Mouse (Mus musculus): ENCODE measurements around the gene Tgfbr1. TPM values are rescaled to one million over a fixed set of nuclear protein-coding genes. Genes with fewer than 3 reads are reported as not detected.

Gene Tgfbr1
- polyA plus RNA-seq, 1 experiment from 2014 or later: 20.3 TPM

- Histone ChIP-seq H3K9ac (ENCODE audit: low read length) (no peak overlapping the region), H3K9me3 (replicated peaks; ENCODE audit: control insufficient read depth, low read length) (no peaks in the 10 kb centered on the region), H3K27ac (ENCODE audit: low read length) (no peak overlapping the region), H3K4me2 (ENCODE audit: low read depth, low read length) (no peak overlapping the region), H3K4me3 (ENCODE audit: low read length) (no peak overlapping the region), H3K4me1 (ENCODE audit: control insufficient read depth, insufficient read depth, low read length) (peaks cover 8% of the 10 kb centered on the region), H3K36me3 (ENCODE audit: control insufficient read depth, insufficient read depth) (peaks cover 21% of the 10 kb centered on the region), H3K27me3 (ENCODE audit: control insufficient read depth, insufficient read depth, low read length) (no peaks in the 10 kb centered on the region)
- ATAC-seq (replicated peaks; ENCODE audit: extremely low read depth, insufficient read depth, low FRiP score): no peak
Measured at GRCm38 (mm10) chr4:47399824-47400223, 46.8 kb downstream of the Tgfbr1 start.

DNA sequence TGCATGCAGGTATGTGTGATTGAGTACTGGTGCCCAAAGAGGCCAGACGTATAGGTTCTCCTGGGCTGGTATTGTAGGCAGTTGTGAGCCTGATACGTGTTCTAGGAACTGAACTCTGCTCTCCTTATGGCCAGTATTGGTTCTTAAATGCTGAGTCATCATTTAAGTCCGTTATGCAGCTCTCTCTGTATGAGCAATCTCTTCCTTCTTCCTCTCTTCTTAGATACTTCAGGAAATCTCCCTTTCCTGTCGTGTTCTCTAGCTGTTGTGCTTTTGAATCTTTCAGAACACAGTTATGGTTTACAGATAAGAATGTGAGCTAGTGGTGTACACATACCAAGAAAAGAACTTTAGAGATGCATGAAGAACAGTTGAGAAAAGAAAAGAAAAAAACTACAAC lies 47.3 kb downstream of the Tgfbr1 start:
- ATAC-seq (replicated peaks; ENCODE audit: extremely low read depth, insufficient read depth, low FRiP score): no peak
- H3K9me3 ChIP-seq (replicated peaks; ENCODE audit: control insufficient read depth, low read length): no peaks in the 10 kb centered on the region
- no peak overlapping the region for H3K4me2 ChIP-seq (ENCODE audit: low read depth, low read length)

GRCm38 (mm10) chr4:47402200-47402599 lies 49.2 kb downstream of the Tgfbr1 start:
- Histone ChIP-seq H3K9me3 (replicated peaks; ENCODE audit: control insufficient read depth, low read length) (no peaks in the 10 kb centered on the region), H3K27me3 (ENCODE audit: control insufficient read depth, insufficient read depth, low read length) (no peaks in the 10 kb centered on the region), H3K4me1 (ENCODE audit: control insufficient read depth, insufficient read depth, low read length) (peaks cover 10% of the 10 kb centered on the region), H3K4me3 (ENCODE audit: low read length) (no peak overlapping the region), H3K27ac (ENCODE audit: low read length) (peak overlapping the region; percentile 51), H3K36me3 (ENCODE audit: control insufficient read depth, insufficient read depth) (peaks cover 26% of the 10 kb centered on the region), H3K4me2 (ENCODE audit: low read depth, low read length) (no peak overlapping the region), H3K9ac (ENCODE audit: low read length) (no peak overlapping the region)
- peak; percentile 70; the same call in 1 of the 2 replicates for ATAC-seq (replicated peaks; ENCODE audit: extremely low read depth, insufficient read depth, low FRiP score)

More for the DNA sequence above, 47.3 kb downstream of the Tgfbr1 start:
- peaks cover 21% of the 10 kb centered on the region for H3K36me3 ChIP-seq (ENCODE audit: control insufficient read depth, insufficient read depth)
- no peak overlapping the region for H3K4me3 ChIP-seq (ENCODE audit: low read length)
- H3K27ac ChIP-seq (ENCODE audit: low read length): no peak overlapping the region
- no peaks in the 10 kb centered on the region for H3K27me3 ChIP-seq (ENCODE audit: control insufficient read depth, insufficient read depth, low read length)
- H3K4me1 ChIP-seq (ENCODE audit: control insufficient read depth, insufficient read depth, low read length): peaks cover 8% of the 10 kb centered on the region
- 66% methylated on average over 4 of the region's 4 CpGs for WGBS
- no peak overlapping the region for H3K9ac ChIP-seq (ENCODE audit: low read length)

GRCm38 (mm10) chr4:47404536-47404935 lies 51.5 kb downstream of the Tgfbr1 start:
- H3K9ac ChIP-seq (ENCODE audit: low read length): no peak overlapping the region
- H3K27ac ChIP-seq (ENCODE audit: low read length): no peak overlapping the region
- H3K4me2 ChIP-seq (ENCODE audit: low read depth, low read length): no peak overlapping the region
- no peak for ATAC-seq (replicated peaks; ENCODE audit: extremely low read depth, insufficient read depth, low FRiP score)
- peaks cover 18% of the 10 kb centered on the region for H3K36me3 ChIP-seq (ENCODE audit: control insufficient read depth, insufficient read depth)
- WGBS: 88% methylated on average over 2 of the region's 2 CpGs
- peaks cover 14% of the 10 kb centered on the region for H3K4me1 ChIP-seq (ENCODE audit: control insufficient read depth, insufficient read depth, low read length)
- no peaks in the 10 kb centered on the region for H3K27me3 ChIP-seq (ENCODE audit: control insufficient read depth, insufficient read depth, low read length)
- no peaks in the 10 kb centered on the region for H3K9me3 ChIP-seq (replicated peaks; ENCODE audit: control insufficient read depth, low read length)
- no peak overlapping the region for H3K4me3 ChIP-seq (ENCODE audit: low read length)

DNA sequence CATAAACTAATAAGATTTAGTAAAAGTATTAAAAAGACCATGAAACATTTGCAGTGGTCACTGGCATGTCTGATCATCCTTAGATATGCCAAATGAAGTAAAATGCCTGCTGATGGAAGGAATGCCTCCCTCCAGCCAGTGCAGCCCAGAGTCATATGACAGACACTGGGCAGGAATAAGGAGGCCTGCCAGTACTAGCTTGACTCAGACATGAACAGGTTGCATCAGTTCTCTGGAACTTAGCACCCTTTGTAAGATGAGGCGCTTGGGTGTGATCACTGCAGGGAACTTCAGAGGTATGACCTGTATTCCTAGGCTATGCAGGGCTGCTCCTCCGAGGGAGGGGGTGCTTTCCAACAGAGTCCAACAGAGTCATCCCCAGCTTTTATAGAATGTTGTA lies 54.1 kb downstream of the Tgfbr1 start:
- H3K9ac ChIP-seq (ENCODE audit: low read length): no peak overlapping the region
- no peaks in the 10 kb centered on the region for H3K27me3 ChIP-seq (ENCODE audit: control insufficient read depth, insufficient read depth, low read length)
- no peak overlapping the region for H3K4me3 ChIP-seq (ENCODE audit: low read length)
- H3K36me3 ChIP-seq (ENCODE audit: control insufficient read depth, insufficient read depth): peaks cover 19% of the 10 kb centered on the region
- H3K9me3 ChIP-seq (replicated peaks; ENCODE audit: control insufficient read depth, low read length): no peaks in the 10 kb centered on the region
- H3K4me1 ChIP-seq (ENCODE audit: control insufficient read depth, insufficient read depth, low read length): peaks cover 16% of the 10 kb centered on the region
- H3K27ac ChIP-seq (ENCODE audit: low read length): peak overlapping the region; percentile 17
- ATAC-seq (replicated peaks; ENCODE audit: extremely low read depth, insufficient read depth, low FRiP score): peak; percentile 37; the same call in 1 of the 2 replicates
- no peak overlapping the region for H3K4me2 ChIP-seq (ENCODE audit: low read depth, low read length)
- WGBS: 57% methylated on average over 2 of the region's 2 CpGs

DNA sequence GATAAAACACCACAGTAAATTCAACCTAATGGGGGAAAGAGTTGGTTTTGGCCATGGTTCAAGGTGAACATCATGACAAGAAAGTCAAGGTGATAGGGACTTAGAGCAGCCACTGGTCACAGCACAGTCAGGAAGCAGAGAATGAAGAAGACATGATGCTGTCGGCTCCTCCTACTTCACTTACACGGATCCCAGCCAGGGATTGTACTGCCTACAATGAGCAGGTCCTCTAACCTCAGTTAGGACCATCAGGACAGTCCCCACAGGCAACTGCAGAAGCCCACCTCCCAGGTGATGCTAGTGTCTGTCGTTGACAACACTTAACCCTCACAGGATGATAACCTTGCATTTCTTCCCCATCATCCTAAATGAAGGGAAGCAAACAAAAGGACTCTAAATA lies 64.8 kb downstream of the Tgfbr1 start:
- H3K4me1 ChIP-seq (ENCODE audit: control insufficient read depth, insufficient read depth, low read length): peaks cover 13% of the 10 kb centered on the region
- no peaks in the 10 kb centered on the region for H3K9me3 ChIP-seq (replicated peaks; ENCODE audit: control insufficient read depth, low read length)
- ATAC-seq (replicated peaks; ENCODE audit: extremely low read depth, insufficient read depth, low FRiP score): no peak
- no peak overlapping the region for H3K4me2 ChIP-seq (ENCODE audit: low read depth, low read length)
- 51% methylated on average over 3 of the region's 3 CpGs for WGBS
- H3K4me3 ChIP-seq (ENCODE audit: low read length): no peak overlapping the region
- no peak overlapping the region for H3K27ac ChIP-seq (ENCODE audit: low read length)
- H3K27me3 ChIP-seq (ENCODE audit: control insufficient read depth, insufficient read depth, low read length): no peaks in the 10 kb centered on the region
- no peak overlapping the region for H3K9ac ChIP-seq (ENCODE audit: low read length)
- H3K36me3 ChIP-seq (ENCODE audit: control insufficient read depth, insufficient read depth): peaks cover 2% of the 10 kb centered on the region; the same call in 1 of the 2 replicates

GRCm38 (mm10) chr4:47419268-47419973 lies 66.4 kb downstream of the Tgfbr1 start:
- Histone ChIP-seq H3K27ac (ENCODE audit: low read length) (no peak overlapping the region), H3K4me1 (ENCODE audit: control insufficient read depth, insufficient read depth, low read length) (peaks cover 7% of the 10 kb centered on the region), H3K9ac (ENCODE audit: low read length) (no peak overlapping the region), H3K36me3 (ENCODE audit: control insufficient read depth, insufficient read depth) (peaks cover 2% of the 10 kb centered on the region; the same call in 1 of the 2 replicates), H3K27me3 (ENCODE audit: control insufficient read depth, insufficient read depth, low read length) (no peaks in the 10 kb centered on the region), H3K4me2 (ENCODE audit: low read depth, low read length) (no peak overlapping the region), H3K9me3 (replicated peaks; ENCODE audit: control insufficient read depth, low read length) (no peaks in the 10 kb centered on the region), H3K4me3 (ENCODE audit: low read length) (no peak overlapping the region)
- peak; percentile 43; the same call in 1 of the 2 replicates for ATAC-seq (replicated peaks; ENCODE audit: extremely low read depth, insufficient read depth, low FRiP score)
- 25% methylated on average over 9 of the region's 9 CpGs for WGBS

GRCm38 (mm10) chr4:47420191-47420590 lies 67.2 kb downstream of the Tgfbr1 start:
- 53% methylated on average over 7 of the region's 7 CpGs for WGBS
- H3K9ac ChIP-seq (ENCODE audit: low read length): no peak overlapping the region

DNA sequence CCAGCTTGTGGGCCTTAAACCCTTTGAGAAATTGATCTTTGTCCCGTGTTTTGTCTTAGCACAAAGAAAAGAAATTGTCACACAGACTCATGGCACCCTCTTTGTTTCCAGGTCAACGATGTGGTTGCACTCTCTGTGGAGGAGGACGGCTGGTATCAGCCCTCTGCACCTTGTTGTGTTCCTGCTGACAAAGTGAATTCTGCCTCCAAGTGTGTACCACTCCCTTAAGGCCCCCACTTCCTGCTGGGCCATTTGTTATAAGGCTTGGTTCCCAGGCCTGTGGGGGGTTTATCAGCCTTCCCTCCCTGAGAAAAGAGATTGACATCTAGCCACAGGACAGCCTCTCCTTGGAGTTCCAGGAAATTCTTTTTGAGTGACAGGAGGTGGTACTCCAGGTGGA lies 69.2 kb downstream of the Tgfbr1 start:
- no peaks in the 10 kb centered on the region for H3K9me3 ChIP-seq (replicated peaks; ENCODE audit: control insufficient read depth, low read length)
- no peaks in the 10 kb centered on the region for H3K36me3 ChIP-seq (ENCODE audit: control insufficient read depth, insufficient read depth)
- no peak overlapping the region for H3K4me2 ChIP-seq (ENCODE audit: low read depth, low read length)
- ATAC-seq (replicated peaks; ENCODE audit: extremely low read depth, insufficient read depth, low FRiP score): no peak
- H3K4me3 ChIP-seq (ENCODE audit: low read length): no peak overlapping the region
- no peak overlapping the region for H3K9ac ChIP-seq (ENCODE audit: low read length)
- 37% methylated on average over 3 of the region's 3 CpGs for WGBS
- no peaks in the 10 kb centered on the region for H3K27me3 ChIP-seq (ENCODE audit: control insufficient read depth, insufficient read depth, low read length)
- peaks cover 7% of the 10 kb centered on the region for H3K4me1 ChIP-seq (ENCODE audit: control insufficient read depth, insufficient read depth, low read length)
- no peak overlapping the region for H3K27ac ChIP-seq (ENCODE audit: low read length)

More at GRCm38 (mm10) chr4:47420191-47420590, 67.2 kb downstream of the Tgfbr1 start:
- H3K27ac ChIP-seq (ENCODE audit: low read length): no peak overlapping the region
- H3K4me2 ChIP-seq (ENCODE audit: low read depth, low read length): no peak overlapping the region
- H3K27me3 ChIP-seq (ENCODE audit: control insufficient read depth, insufficient read depth, low read length): no peaks in the 10 kb centered on the region
- H3K4me1 ChIP-seq (ENCODE audit: control insufficient read depth, insufficient read depth, low read length): peaks cover 7% of the 10 kb centered on the region
- no peak for ATAC-seq (replicated peaks; ENCODE audit: extremely low read depth, insufficient read depth, low FRiP score)
- no peaks in the 10 kb centered on the region for H3K9me3 ChIP-seq (replicated peaks; ENCODE audit: control insufficient read depth, low read length)
- no peak overlapping the region for H3K4me3 ChIP-seq (ENCODE audit: low read length)
- no peaks in the 10 kb centered on the region; the same call in 1 of the 2 replicates for H3K36me3 ChIP-seq (ENCODE audit: control insufficient read depth, insufficient read depth)
